Mouse (Mus musculus): ENCODE data around the gene Smarcd2. TPM values are rescaled to one million over a fixed set of nuclear protein-coding genes. Genes with fewer than 3 reads are reported as not detected.

Smarcd2 gene
- total RNA-seq, 2 experiments from 2014 or later, result 16.6 to 16.9 TPM

- no peak for DNase-seq (ENCODE audit: low spot score in 2 of 2)
Observed at GRCm38 (mm10) chr11:106282452-106282851, 9.7 kb upstream of the Smarcd2 start.

- DNase-seq (ENCODE audit: low spot score in 2 of 2), result peak; percentile 91 to 96
Observed at GRCm38 (mm10) chr11:106276454-106276853, 3.7 kb upstream of the Smarcd2 start, which contains the start of gene Tcam1. TSS of gene Tcam1 (plus strand) at chr11:106276672.

- no peak for DNase-seq (ENCODE audit: low spot score in 2 of 2)
Observed at GRCm38 (mm10) chr11:106274971-106275411, 2.2 kb upstream of the Smarcd2 start.

GRCm38 (mm10) chr11:106274374-106274773 lies 1.6 kb upstream of the Smarcd2 start:
- DNase-seq (ENCODE audit: low spot score in 2 of 2), result no peak

GRCm38 (mm10) chr11:106273811-106274210 lies 1.0 kb upstream of the Smarcd2 start:
- DNase-seq (ENCODE audit: low spot score in 2 of 2), result no peak

- no peak for DNase-seq (ENCODE audit: low spot score in 2 of 2)
Observed at GRCm38 (mm10) chr11:106273311-106273684, 526 bp upstream of the Smarcd2 start.

GRCm38 (mm10) chr11:106271794-106272643 lies 753 bp downstream of the Smarcd2 start:
- DNase-seq (ENCODE audit: low spot score in 2 of 2), result no peak

GRCm38 (mm10) chr11:106271131-106271793 lies 1.5 kb downstream of the Smarcd2 start:
- no peak for DNase-seq (ENCODE audit: low spot score in 2 of 2)

- no peak for DNase-seq (ENCODE audit: low spot score in 2 of 2)
Observed at GRCm38 (mm10) chr11:106269060-106269431, 3.7 kb downstream of the Smarcd2 start.

GRCm38 (mm10) chr11:106268326-106269059 lies 4.3 kb downstream of the Smarcd2 start:
- DNase-seq (ENCODE audit: low spot score in 2 of 2), result peak; percentile 48 to 59

- DNase-seq (ENCODE audit: low spot score in 2 of 2), result no peak
Observed at GRCm38 (mm10) chr11:106267871-106268270, 4.9 kb downstream of the Smarcd2 start.

GRCm38 (mm10) chr11:106267311-106267852 lies 5.4 kb downstream of the Smarcd2 start:
- DNase-seq (ENCODE audit: low spot score in 2 of 2), result no peak

GRCm38 (mm10) chr11:106266431-106266830 lies 6.3 kb downstream of the Smarcd2 start:
- no peak for DNase-seq (ENCODE audit: low spot score in 2 of 2)

GRCm38 (mm10) chr11:106265570-106265969 lies 7.2 kb downstream of the Smarcd2 start:
- DNase-seq (ENCODE audit: low spot score in 2 of 2), result no peak

- no peak for DNase-seq (ENCODE audit: low spot score in 2 of 2)
Observed at GRCm38 (mm10) chr11:106264988-106265387, 7.8 kb downstream of the Smarcd2 start.

- no peak for DNase-seq (ENCODE audit: low spot score in 2 of 2)
Observed at GRCm38 (mm10) chr11:106263963-106264362, 8.8 kb downstream of the Smarcd2 start.

GRCm38 (mm10) chr11:106260826-106261450 lies 11.8 kb downstream of the Smarcd2 start:
- DNase-seq (ENCODE audit: low spot score in 2 of 2), result no peak

- DNase-seq (ENCODE audit: low spot score in 2 of 2), result no peak
Observed at GRCm38 (mm10) chr11:106256775-106257174, 16.0 kb downstream of the Smarcd2 start.

GRCm38 (mm10) chr11:106255685-106256451 lies 16.9 kb downstream of the Smarcd2 start, which contains the start of the genes Ftsj3 and Psmc5:
TSS of gene Ftsj3 (minus strand) at chr11:106256079.
TSS of gene Psmc5 (plus strand) at chr11:106256154.
- peak; percentile 98 to 99 for DNase-seq (ENCODE audit: low spot score in 2 of 2)

GRCm38 (mm10) chr11:106255174-106255573 lies 17.6 kb downstream of the Smarcd2 start:
- DNase-seq (ENCODE audit: low spot score in 2 of 2), result no peak

Measured in left cerebral cortex, adult 18-20 months (tissue).